Mouse (Mus musculus): ENCODE measurements at regions not wholly inside any gene's neighbourhood (a gene's known extent, or its start where the extent isn't known, plus 50 kb on each side); places are given as distances from the start of the nearest gene placed in this dataset.

GRCm38 (mm10) chr3:129450671-129451070 lies 81.5 kb upstream of the Elovl6 start:
- no peak for DNase-seq

GRCm38 (mm10) chr3:129470088-129470487 lies 62.1 kb upstream of the Elovl6 start:
- DNase-seq = peak; percentile 4 to 12

GRCm38 (mm10) chr3:129471332-129471731 lies 60.8 kb upstream of the Elovl6 start:
- no peak for DNase-seq

GRCm38 (mm10) chr3:129472008-129472407 lies 60.1 kb upstream of the Elovl6 start:
- DNase-seq = no peak

- DNase-seq = no peak
Observed at GRCm38 (mm10) chr3:129474451-129474850, 57.7 kb upstream of the Elovl6 start.

GRCm38 (mm10) chr3:129476250-129476649 lies 55.9 kb upstream of the Elovl6 start:
- no peak for DNase-seq

- no peak for DNase-seq
Observed at GRCm38 (mm10) chr3:129478093-129478492, 54.1 kb upstream of the Elovl6 start.

GRCm38 (mm10) chr3:129481293-129481692 lies 50.9 kb upstream of the Elovl6 start:
- no peak for DNase-seq

Data from thymus, postnatal 36 days (tissue).